Mouse (Mus musculus) bone marrow macrophage, adult 2 months (primary cell): ENCODE measurements around the gene Mymx. TPM values are rescaled to one million over a fixed set of nuclear protein-coding genes. Genes with fewer than 3 reads are reported as not detected.
A peak's percentile ranks its signal among the peaks of the same experiment; 100 is the strongest.

Experiments used
- H3K27ac ChIP-seq: 2 replicates; pipeline ENCODE4 v1.5.1; 2012; ENCODE audit warnings: low read depth, low read length; ENCODE audit not compliant: insufficient read depth
- H3K4me1 ChIP-seq: 2 replicates; pipeline ENCODE4 v1.6.1; 2012; ENCODE audit warnings: low read length; ENCODE audit not compliant: control insufficient read depth, insufficient read depth
- H3K4me3 ChIP-seq: 2 replicates; pipeline ENCODE4 v1.5.1; 2012; ENCODE audit warnings: mild to moderate bottlenecking, low read length, moderate library complexity; ENCODE audit not compliant: insufficient read depth
- CTCF ChIP-seq: IDR thresholded peaks from 2 replicates; pipeline ENCODE4 v1.5.1; 2012; ENCODE audit warnings: low read depth, mild to moderate bottlenecking, low read length, moderate library complexity
- POLR2A ChIP-seq: IDR thresholded peaks from 2 replicates; pipeline ENCODE4 v1.6.1; 2012; ENCODE audit warnings: mild to moderate bottlenecking, low read depth, low read length, borderline replicate concordance
- polyA plus RNA-seq: library from polyadenylated mRNA; stranded (reverse); fragments of >200 nt; gene quantifications from 2 replicates; pipeline ENCODE4 v1.2.4, GENCODE M21; 2012; ENCODE audit not compliant: missing spikeins, insufficient read depth, insufficient read length

The Mymx gene
- polyA plus RNA-seq, 1 experiment, result not detected

DNA sequence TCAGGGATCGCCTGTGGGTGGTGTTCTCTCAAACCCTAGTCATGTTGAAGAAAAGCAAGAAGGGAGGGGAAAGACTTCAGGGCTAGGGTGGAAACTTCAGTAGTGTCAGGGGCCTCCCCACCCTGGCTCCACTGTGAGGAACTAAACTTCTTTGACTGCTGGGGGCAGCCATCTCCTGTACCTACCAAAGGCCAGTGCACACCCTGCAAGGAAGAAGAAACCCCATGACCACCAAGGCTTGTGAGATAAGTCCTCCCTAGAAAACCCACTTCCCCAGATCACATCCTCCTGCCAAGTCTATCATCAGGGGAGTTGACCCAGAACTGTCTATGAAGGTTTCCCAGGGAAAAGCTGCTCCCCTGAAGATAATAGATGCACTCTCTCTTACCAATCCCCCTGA, 47.5 kb downstream of the Mymx start:
- no peak overlapping the region for H3K4me3 ChIP-seq
- TF ChIP-seq POLR2A, result no peak
- no peak for TF ChIP-seq CTCF
- H3K27ac ChIP-seq, result no peak overlapping the region
- peaks cover 28% of the 10 kb centered on the region for H3K4me1 ChIP-seq

DNA sequence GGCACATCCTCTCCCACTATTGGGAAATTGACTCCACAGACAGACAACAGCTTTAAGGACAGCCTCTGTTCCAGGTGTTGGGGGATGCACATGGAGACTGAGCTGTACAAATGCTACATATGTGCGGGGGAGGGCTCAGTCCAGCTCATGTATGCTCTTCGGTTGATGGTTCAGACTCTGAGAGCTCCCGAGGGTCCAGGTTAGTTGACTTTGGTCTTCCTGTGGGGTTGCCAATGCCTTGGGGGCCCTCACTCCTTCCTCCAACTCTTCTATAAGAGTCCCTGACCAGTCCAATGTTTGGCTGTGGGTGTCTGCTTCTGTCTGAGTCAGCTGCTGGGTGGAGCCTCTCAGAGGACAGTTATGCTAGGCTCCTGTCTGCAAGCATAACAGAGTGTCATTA, 48.8 kb downstream of the Mymx start:
- H3K27ac ChIP-seq, result no peak overlapping the region
- peaks cover 23% of the 10 kb centered on the region for H3K4me1 ChIP-seq
- no peak overlapping the region for H3K4me3 ChIP-seq
- TF ChIP-seq CTCF, result no peak
- no peak for TF ChIP-seq POLR2A

DNA sequence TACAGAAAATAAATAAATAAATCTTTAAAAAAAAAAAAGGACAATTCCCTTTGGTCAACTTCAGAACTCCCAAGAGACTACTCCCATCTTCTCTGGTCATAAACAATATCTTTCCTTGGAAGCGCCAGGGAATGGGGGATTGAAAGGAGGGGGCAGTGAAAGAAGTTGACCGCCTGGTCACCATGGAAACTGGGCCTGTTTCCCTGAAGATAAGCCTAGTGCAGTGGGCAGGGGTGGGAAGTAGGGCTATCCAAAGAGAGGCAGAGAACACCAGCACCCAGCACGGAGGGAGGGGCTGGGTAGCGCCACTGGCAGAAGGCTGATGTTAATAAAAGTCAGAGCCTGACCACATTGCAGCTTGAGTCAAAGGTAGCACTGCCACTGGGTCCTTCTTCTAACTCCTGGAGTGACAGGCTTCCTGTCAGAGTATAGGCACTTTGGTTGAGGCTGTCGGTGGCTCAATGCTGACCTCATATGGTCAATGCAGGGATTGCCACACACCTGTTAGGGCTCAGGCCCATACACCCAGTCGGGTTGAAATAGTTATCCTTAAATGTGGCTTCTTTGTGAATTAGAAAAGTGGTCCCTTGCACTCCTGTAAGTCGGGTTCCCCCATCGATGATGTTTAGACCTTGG, 50.0 kb downstream of the Mymx start:
- Histone ChIP-seq H3K4me3 (no peak overlapping the region), H3K27ac (no peak overlapping the region), H3K4me1 (peaks cover 17% of the 10 kb centered on the region)
- TF ChIP-seq CTCF (peak; percentile 66), POLR2A (no peak)

DNA sequence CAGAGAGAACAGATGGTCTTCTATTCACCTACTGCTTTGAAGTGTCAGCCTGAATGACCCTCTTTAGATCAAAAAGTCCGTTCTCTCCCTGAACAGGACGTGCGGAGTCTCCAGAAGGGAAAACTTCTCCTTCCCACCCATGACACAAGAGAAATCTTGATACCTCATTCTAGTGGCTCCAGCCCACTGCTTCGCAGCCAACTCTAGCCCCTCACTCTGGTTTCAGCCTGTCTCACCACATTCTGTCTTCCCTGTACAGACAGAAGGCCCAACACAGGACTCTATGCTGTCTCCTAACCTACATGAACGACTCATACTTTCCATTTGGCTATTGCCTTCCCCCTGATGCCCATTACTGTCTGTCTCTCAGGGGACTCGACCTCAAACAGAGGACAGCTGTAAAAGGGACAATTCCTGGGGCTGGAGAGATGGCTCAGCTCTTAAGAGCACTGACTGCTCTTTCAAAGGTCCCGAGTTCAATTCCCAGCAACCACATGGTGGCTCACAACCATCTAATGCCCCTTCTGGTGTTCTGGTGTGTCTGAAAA, 50.6 kb downstream of the Mymx start:
- H3K4me3 ChIP-seq, result no peak overlapping the region
- H3K27ac ChIP-seq, result no peak overlapping the region
- peaks cover 14% of the 10 kb centered on the region for H3K4me1 ChIP-seq
- TF ChIP-seq CTCF, result no peak
- TF ChIP-seq POLR2A, result no peak

Other genes with a start within 250 kb of the Mymx start
- gene Cdc5l, start 168.4 kb downstream of the Mymx start, polyA plus RNA-seq, result 54.0 and 55.4 TPM in 2 replicates
- not detected in 2 replicates for gene Spats1, start 126.7 kb downstream of the Mymx start, polyA plus RNA-seq
- gene Aars2, start 95.3 kb downstream of the Mymx start, polyA plus RNA-seq, result 4.8 and 5.0 TPM in 2 replicates
- not detected in 2 replicates for gene Tcte1, start 78.7 kb downstream of the Mymx start, polyA plus RNA-seq
- gene Tmem151b, start 52.4 kb downstream of the Mymx start, polyA plus RNA-seq, result not detected in 2 replicates
- 27.0 and 30.8 TPM in 2 replicates for gene Nfkbie, start 46.4 kb downstream of the Mymx start, polyA plus RNA-seq
- 73.7 and 83.1 TPM in 2 replicates for gene Slc35b2, start 38.2 kb downstream of the Mymx start, polyA plus RNA-seq
- gene Hsp90ab1, start 28.8 kb downstream of the Mymx start, polyA plus RNA-seq, result 586 and 617 TPM in 2 replicates
- 88.6 and 93.9 TPM in 2 replicates for gene Slc29a1, start 2.5 kb downstream of the Mymx start, polyA plus RNA-seq
- 1.5 and 1.7 TPM in 2 replicates for gene Capn11, start 57.2 kb upstream of the Mymx start, polyA plus RNA-seq
- gene Mrpl14, start 84.2 kb upstream of the Mymx start, polyA plus RNA-seq, result 73.3 and 73.4 TPM in 2 replicates
- 20.0 and 21.2 TPM in 2 replicates for gene Tmem63b, start 84.8 kb upstream of the Mymx start, polyA plus RNA-seq
- not detected in 2 replicates for gene 1600014C23Rik, start 131.7 kb upstream of the Mymx start, polyA plus RNA-seq